Mouse (Mus musculus): ENCODE results near the gene Rere. TPM values are rescaled to one million over a fixed set of nuclear protein-coding genes. Genes with fewer than 3 reads are reported as not detected.

Gene Rere
- total RNA-seq (2021) = 10 to 100 TPM; 37.8 to 51.5 TPM

- intact Hi-C loops (cut with DNase I) = loop anchor here (5.0 kb wide), 1 partner anchor 46 kb away; no protein-coding TSS in a partner anchor
- peak; percentile 96 for DNase-seq (ENCODE audit: low spot score)
These were observed at the start of gene Rere for GRCm38 (mm10) chr4:150281018-150281761. Gene Rere (plus strand): TSS chr4:150281646.

GRCm38 (mm10) chr4:150231871-150232270, 49.6 kb upstream of the Rere start:
- intact Hi-C loops (cut with DNase I) = no loop called here
- no peak for DNase-seq (ENCODE audit: low spot score)

DNA sequence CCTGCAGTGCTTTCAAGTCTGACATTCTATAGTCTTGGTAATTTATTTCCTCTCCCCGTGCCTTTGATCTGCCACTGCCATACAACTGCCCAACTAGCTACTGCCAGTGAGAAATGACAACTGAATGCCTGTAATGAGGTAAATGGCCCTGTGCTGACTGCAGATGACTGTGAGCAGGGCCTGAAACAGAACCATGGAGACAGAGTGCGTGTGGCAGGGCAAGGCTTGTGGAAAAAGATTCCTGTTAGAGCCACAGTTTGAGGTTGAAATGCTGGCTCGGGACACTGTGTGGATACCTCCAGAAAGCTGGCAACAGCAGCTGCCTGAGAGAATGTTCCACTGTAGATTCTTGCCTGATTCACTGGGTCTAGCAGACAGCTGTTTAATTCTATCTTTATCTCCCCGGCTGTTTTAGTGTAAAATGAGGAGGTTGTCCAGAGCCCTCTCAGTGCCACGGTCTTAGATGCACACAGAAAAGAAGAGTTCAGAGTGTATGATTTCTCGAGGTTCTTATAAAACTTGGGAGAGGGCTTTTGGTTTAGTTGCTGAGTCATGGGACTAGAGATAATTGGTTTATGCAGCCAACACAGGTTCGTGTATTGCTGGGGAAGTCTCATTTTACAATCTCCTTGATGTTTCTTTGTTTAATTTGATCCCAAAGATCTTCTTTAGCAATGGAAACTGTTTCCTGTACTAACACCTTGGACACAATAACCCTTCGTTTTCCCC, 46.7 kb upstream of the Rere start:
- intact Hi-C loops (cut with DNase I) = no loop called here
- no peak for DNase-seq (ENCODE audit: low spot score)

DNA sequence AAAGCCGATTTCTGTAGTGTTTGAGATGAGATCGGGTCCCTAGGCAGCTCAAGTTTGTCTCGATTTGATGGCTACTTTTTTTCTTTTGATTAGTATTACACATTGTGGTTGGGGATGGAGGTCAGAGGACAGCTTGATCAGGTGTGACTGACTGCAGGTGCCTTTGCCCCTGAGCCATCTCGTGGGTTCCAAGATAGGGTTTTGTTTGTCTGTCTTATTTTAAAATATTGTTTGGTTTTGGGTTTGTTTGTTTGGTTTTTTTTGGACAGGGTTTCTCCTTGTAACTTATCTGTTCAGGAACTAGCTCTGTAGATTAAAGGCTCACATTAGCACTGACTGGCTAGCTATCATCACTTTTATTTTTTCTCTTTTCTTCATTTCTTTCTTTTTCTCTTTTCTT, 45.9 kb upstream of the Rere start:
- DNase-seq (ENCODE audit: low spot score) = no peak
- intact Hi-C loops (cut with DNase I) = no loop called here

GRCm38 (mm10) chr4:150236031-150236430, 45.4 kb upstream of the Rere start:
- no peak for DNase-seq (ENCODE audit: low spot score)
- intact Hi-C loops (cut with DNase I) = no loop called here

- intact Hi-C loops (cut with DNase I) = no loop called here
- peak; percentile 91 for DNase-seq (ENCODE audit: low spot score)
These were observed 44.6 kb upstream of the Rere start, which contains the start of gene Eno1 for GRCm38 (mm10) chr4:150236521-150237481. Gene Eno1 (plus strand): TSS chr4:150236721.

GRCm38 (mm10) chr4:150237636-150238361, 43.6 kb upstream of the Rere start:
- intact Hi-C loops (cut with DNase I) = no loop called here
- no peak for DNase-seq (ENCODE audit: low spot score)

- intact Hi-C loops (cut with DNase I) = no loop called here
- no peak for DNase-seq (ENCODE audit: low spot score)
These were observed 42.9 kb upstream of the Rere start for GRCm38 (mm10) chr4:150238433-150239086.

DNA sequence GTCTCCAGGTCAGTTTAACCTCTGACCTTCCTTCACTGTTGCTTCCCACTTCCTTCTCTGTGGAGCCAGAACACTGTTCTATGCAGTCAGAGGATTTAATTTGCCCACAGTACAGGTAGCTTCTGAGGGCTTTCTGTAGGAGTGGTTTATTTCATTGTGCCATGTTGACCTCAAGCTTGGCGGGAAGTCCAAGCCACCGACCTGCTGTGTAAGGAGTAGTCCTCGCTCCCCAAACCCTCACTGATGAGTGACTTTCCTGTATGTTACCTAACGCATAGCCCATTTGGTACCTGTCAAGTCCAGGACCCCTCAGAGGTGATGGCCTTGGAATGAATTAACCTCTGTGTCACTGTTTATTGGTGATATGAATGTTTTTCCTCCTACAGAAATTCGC, 42.4 kb upstream of the Rere start:
- intact Hi-C loops (cut with DNase I) = no loop called here
- no peak for DNase-seq (ENCODE audit: low spot score)

DNA sequence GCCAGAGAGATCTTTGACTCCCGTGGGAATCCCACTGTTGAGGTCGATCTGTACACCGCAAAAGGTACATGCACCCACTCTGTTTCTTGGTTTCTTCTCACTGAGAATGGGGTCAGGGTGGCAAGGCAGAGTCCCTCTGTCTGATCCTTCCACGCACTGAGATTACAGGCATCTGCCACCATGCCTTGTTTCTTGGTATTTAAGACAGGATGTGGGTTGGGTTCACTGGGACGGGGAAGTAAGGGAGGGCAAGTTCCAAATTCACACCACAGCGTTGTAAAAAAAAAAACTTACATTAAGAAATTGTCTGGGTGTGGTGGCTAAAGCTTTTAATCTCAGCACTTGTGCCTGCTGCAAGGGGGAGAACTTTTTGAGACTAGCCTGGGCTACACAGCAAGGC, 41.9 kb upstream of the Rere start:
- intact Hi-C loops (cut with DNase I) = no loop called here

GRCm38 (mm10) chr4:150239951-150240368, 41.5 kb upstream of the Rere start:
- intact Hi-C loops (cut with DNase I) = loop anchor here (2.0 kb wide), 1 partner anchor 21 kb away; no protein-coding TSS in a partner anchor
- DNase-seq (ENCODE audit: low spot score) = peak; percentile 27

More for the DNA sequence above, 41.9 kb upstream of the Rere start:
- DNase-seq (ENCODE audit: low spot score) = no peak

DNA sequence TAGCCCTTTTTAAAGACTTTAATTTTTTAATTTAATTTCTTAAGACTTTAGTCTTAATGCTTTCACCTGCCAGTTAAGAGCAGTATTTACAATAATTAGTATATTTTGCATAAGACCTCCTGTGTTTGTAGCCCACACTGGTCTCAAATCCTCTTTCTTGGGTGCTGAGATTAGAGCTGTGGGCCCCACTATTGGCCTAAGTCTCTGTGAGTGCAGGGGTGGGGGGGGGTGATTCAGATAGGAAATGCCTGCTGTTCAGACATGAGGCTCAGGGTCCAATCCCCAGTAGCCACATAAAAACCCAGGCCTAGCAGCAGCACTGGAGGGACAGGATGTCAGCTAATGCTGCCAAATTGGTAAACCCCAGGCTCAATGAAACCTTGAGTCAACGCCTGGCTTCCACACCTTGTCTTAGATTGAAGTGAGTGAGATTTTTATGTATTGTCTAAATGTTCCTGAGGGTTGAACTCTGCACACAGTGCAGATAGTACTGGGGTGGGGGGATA, 41.0 kb upstream of the Rere start:
- intact Hi-C loops (cut with DNase I) = loop anchor here (2.0 kb wide), 1 partner anchor 22 kb away; no protein-coding TSS in a partner anchor
- DNase-seq (ENCODE audit: low spot score) = no peak

DNA sequence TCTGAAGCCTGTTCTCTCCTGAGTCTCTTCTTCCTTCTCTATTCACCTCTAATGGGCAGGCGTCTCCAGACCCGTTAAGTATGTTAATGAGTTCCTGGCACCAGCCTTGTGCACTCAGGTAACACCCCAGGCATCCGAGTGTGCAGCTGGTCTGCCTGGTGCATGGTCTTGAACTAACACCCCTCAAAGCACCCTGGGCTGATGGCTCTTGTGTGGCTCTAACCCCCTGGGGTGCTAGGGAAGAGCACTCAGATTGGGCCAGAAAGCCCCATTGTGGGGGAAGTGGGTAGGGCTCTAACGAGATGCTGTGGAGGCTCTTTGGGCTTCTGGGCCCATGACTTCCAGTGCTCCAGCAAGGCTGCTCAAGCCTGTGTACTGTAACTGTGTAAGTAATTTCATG, 39.7 kb upstream of the Rere start:
- no peak for DNase-seq (ENCODE audit: low spot score)
- intact Hi-C loops (cut with DNase I) = loop anchor here (2.0 kb wide), 1 partner anchor 23 kb away; no protein-coding TSS in a partner anchor

DNA sequence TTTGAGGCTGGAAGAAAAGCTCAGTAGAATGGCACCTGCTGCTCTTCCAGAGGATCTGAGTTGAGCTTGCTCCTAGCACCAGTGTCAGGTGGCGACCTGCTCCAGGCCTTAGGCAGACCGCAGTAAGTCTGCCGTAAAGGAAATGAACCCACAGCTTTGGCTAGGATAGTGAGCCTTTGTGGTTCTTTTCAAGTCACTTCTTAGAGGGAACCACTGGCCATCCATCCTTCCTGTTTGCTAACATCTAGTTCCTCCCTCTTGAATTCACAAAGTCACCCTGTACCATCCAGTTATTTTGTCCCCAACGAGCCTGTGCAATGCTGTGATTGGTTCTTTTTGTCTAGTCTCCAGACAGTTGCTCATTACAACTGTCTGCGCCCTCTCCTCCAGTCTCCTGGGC, 38.7 kb upstream of the Rere start:
- intact Hi-C loops (cut with DNase I) = no loop called here
- no peak for DNase-seq (ENCODE audit: low spot score)

- intact Hi-C loops (cut with DNase I) = no loop called here
- no peak for DNase-seq (ENCODE audit: low spot score)
These were observed 35.6 kb upstream of the Rere start for GRCm38 (mm10) chr4:150245876-150246275.

DNA sequence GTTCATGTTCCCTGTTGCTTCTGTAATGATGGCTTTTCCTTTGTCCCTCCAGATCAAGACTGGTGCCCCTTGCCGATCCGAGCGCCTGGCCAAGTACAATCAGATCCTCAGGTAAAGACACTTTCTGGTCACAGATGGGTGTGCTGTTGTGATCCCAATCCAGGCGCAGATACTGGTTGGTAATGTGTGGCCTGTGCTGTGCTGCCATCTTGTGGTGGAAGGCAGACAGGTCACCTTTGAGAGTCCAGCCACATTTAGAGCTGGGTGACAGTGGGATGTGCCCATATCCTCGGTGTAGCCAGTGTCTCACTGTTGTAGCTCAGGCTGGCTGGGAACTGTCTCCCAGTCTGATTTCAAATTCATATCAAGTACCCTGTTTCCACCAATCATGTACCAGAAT, 33.4 kb upstream of the Rere start:
- intact Hi-C loops (cut with DNase I) = loop anchor here (2.0 kb wide), 1 partner anchor 71 kb away; no protein-coding TSS in a partner anchor

GRCm38 (mm10) chr4:150248917-150249316, 32.5 kb upstream of the Rere start:
- intact Hi-C loops (cut with DNase I) = loop anchor here (2.0 kb wide), 1 partner anchor 72 kb away; no protein-coding TSS in a partner anchor

More for the DNA sequence above, 33.4 kb upstream of the Rere start:
- DNase-seq (ENCODE audit: low spot score) = no peak

GRCm38 (mm10) chr4:150249731-150250270, 31.6 kb upstream of the Rere start:
- intact Hi-C loops (cut with DNase I) = loop anchor here (2.0 kb wide), 1 partner anchor 73 kb away; no protein-coding TSS in a partner anchor
- DNase-seq (ENCODE audit: low spot score) = no peak

More at GRCm38 (mm10) chr4:150248917-150249316, 32.5 kb upstream of the Rere start:
- DNase-seq (ENCODE audit: low spot score) = no peak
